Mouse (Mus musculus) brain, embryonic 14.5 days (tissue): ENCODE measurements around the gene Ncaph2.

Experiments
- CTCF ChIP-seq: fragments of 200-500 bp; IDR thresholded peaks from 2 replicates; pipeline ENCODE4 v1.5.1; 2012; ENCODE audit warnings: inconsistent platforms, mild to moderate bottlenecking, moderate library complexity, borderline replicate concordance; ENCODE audit not compliant: insufficient read depth, insufficient read length; ENCODE audit errors: extremely low read depth
- POLR2A ChIP-seq: fragments of 200-500 bp; IDR thresholded peaks from 2 replicates; pipeline ENCODE4 v1.6.1; 2012; ENCODE audit warnings: mild to moderate bottlenecking, inconsistent platforms, borderline replicate concordance; ENCODE audit not compliant: poor library complexity, insufficient read depth, insufficient read length, severe bottlenecking; ENCODE audit errors: extremely low read depth

- TF ChIP-seq POLR2A (no peak), CTCF (no peak)
Observed at GRCm38 (mm10) chr15:89377362-89377761, 21.8 kb downstream of the Ncaph2 start.
